Mouse (Mus musculus): Measurements from ENCODE around the gene Eml6. TPM values are rescaled to one million over a fixed set of nuclear protein-coding genes. Genes with fewer than 3 reads are reported as not detected.
"Not testable (repeated sequence)": the region's sequence is repeated elsewhere in the genome, so short reads cannot be mapped to it uniquely, and the experiment has no call there.

Eml6 gene
- polyA plus RNA-seq, 1 experiment from 2014 or later, result 0.99 TPM

GRCm38 (mm10) chr11:29837066-29837465 lies 188.8 kb downstream of the Eml6 start:
- Histone ChIP-seq H3K9me3 (replicated peaks) (no peaks in the 10 kb centered on the region), H3K4me1 (no peaks in the 10 kb centered on the region), H3K9ac (no peak overlapping the region), H3K36me3 (no peaks in the 10 kb centered on the region), H3K27me3 (no peaks in the 10 kb centered on the region), H3K27ac (no peak overlapping the region), H3K4me2 (no peak overlapping the region), H3K4me3 (replicated peaks) (no peak overlapping the region)
- no peak for ATAC-seq (replicated peaks; ENCODE audit: low FRiP score)

GRCm38 (mm10) chr11:29827729-29828128 lies 198.1 kb downstream of the Eml6 start:
- H3K4me1 ChIP-seq, result peaks cover 10% of the 10 kb centered on the region
- no peaks in the 10 kb centered on the region for H3K9me3 ChIP-seq (replicated peaks)
- no peak overlapping the region for H3K4me2 ChIP-seq
- no peak for ATAC-seq (replicated peaks; ENCODE audit: low FRiP score)
- no peak overlapping the region for H3K4me3 ChIP-seq (replicated peaks)
- WGBS, result 73% methylated on average over 2 of the region's 2 CpGs
- no peak overlapping the region for H3K27ac ChIP-seq
- no peak overlapping the region for H3K9ac ChIP-seq
- H3K27me3 ChIP-seq, result peaks cover 25% of the 10 kb centered on the region
- H3K36me3 ChIP-seq, result no peaks in the 10 kb centered on the region

- Histone ChIP-seq H3K27me3 (peaks cover 25% of the 10 kb centered on the region), H3K4me1 (peaks cover 10% of the 10 kb centered on the region), H3K27ac (no peak overlapping the region), H3K36me3 (no peaks in the 10 kb centered on the region), H3K9ac (no peak overlapping the region), H3K4me3 (replicated peaks) (no peak overlapping the region), H3K9me3 (replicated peaks) (no peaks in the 10 kb centered on the region), H3K4me2 (no peak overlapping the region)
- WGBS, result 91% methylated on average over 1 of the region's 1 CpGs
- no peak for ATAC-seq (replicated peaks; ENCODE audit: low FRiP score)
These were observed 199.8 kb downstream of the Eml6 start for GRCm38 (mm10) chr11:29826001-29826400.

GRCm38 (mm10) chr11:29825271-29825718 lies 200.5 kb downstream of the Eml6 start, which contains the start of gene 4931440F15Rik:
Gene 4931440F15Rik, minus strand, starts transcription at chr11:29825668.
- Histone ChIP-seq H3K4me3 (replicated peaks) (peak within 1 kb of the TSS; percentile 30), H3K27me3 (peaks cover 25% of the 10 kb centered on the region), H3K4me2 (peak within 1 kb of the TSS; percentile 60)
- 52% methylated on average over 21 of the region's 21 CpGs for WGBS
- peak; percentile 59 for ATAC-seq (replicated peaks; ENCODE audit: low FRiP score)
- not testable (repeated sequence) for H3K36me3 ChIP-seq; H3K27ac ChIP-seq; H3K9ac ChIP-seq; H3K4me1 ChIP-seq; H3K9me3 ChIP-seq (replicated peaks)

- not testable (repeated sequence) for H3K4me1 ChIP-seq; H3K27ac ChIP-seq; H3K9ac ChIP-seq; H3K9me3 ChIP-seq (replicated peaks); H3K36me3 ChIP-seq
- H3K4me2 ChIP-seq, result peak overlapping the region; percentile 60
- peaks cover 25% of the 10 kb centered on the region for H3K27me3 ChIP-seq
- ATAC-seq (replicated peaks; ENCODE audit: low FRiP score), result peak; percentile 79
- H3K4me3 ChIP-seq (replicated peaks), result peak overlapping the region; percentile 30
- WGBS, result 17% methylated on average over 62 of the region's 62 CpGs
These were observed 201.2 kb downstream of the Eml6 start for GRCm38 (mm10) chr11:29824474-29825270.

- no peak for ATAC-seq (replicated peaks; ENCODE audit: low FRiP score)
These were observed 202.7 kb downstream of the Eml6 start for GRCm38 (mm10) chr11:29823141-29823540.

GRCm38 (mm10) chr11:29815670-29816069 lies 210.2 kb downstream of the Eml6 start:
- Histone ChIP-seq H3K36me3 (no peaks in the 10 kb centered on the region), H3K4me3 (replicated peaks) (no peak overlapping the region), H3K27ac (no peak overlapping the region), H3K4me2 (no peak overlapping the region), H3K4me1 (no peaks in the 10 kb centered on the region), H3K9ac (no peak overlapping the region), H3K9me3 (replicated peaks) (no peaks in the 10 kb centered on the region), H3K27me3 (no peaks in the 10 kb centered on the region)
- no peak for ATAC-seq (replicated peaks; ENCODE audit: low FRiP score)

More at GRCm38 (mm10) chr11:29823141-29823540, 202.7 kb downstream of the Eml6 start:
- WGBS, result 80% methylated on average over 2 of the region's 2 CpGs
- no peak overlapping the region for H3K27ac ChIP-seq
- H3K4me3 ChIP-seq (replicated peaks), result no peak overlapping the region
- H3K36me3 ChIP-seq, result no peaks in the 10 kb centered on the region
- peaks cover 25% of the 10 kb centered on the region for H3K27me3 ChIP-seq
- no peaks in the 10 kb centered on the region for H3K9me3 ChIP-seq (replicated peaks)
- no peak overlapping the region for H3K9ac ChIP-seq
- peaks cover 10% of the 10 kb centered on the region for H3K4me1 ChIP-seq
- no peak overlapping the region for H3K4me2 ChIP-seq

- ATAC-seq (replicated peaks; ENCODE audit: low FRiP score), result peak; percentile 88
- Histone ChIP-seq H3K36me3 (no peaks in the 10 kb centered on the region), H3K4me1 (no peaks in the 10 kb centered on the region), H3K9me3 (replicated peaks) (no peaks in the 10 kb centered on the region), H3K9ac (no peak overlapping the region), H3K4me3 (replicated peaks) (no peak overlapping the region), H3K27me3 (no peaks in the 10 kb centered on the region), H3K27ac (no peak overlapping the region), H3K4me2 (no peak overlapping the region)
- WGBS, result 82% methylated on average over 3 of the region's 3 CpGs
These were observed 210.6 kb downstream of the Eml6 start for GRCm38 (mm10) chr11:29815261-29815660.

- no peaks in the 10 kb centered on the region for H3K4me1 ChIP-seq
- no peaks in the 10 kb centered on the region for H3K27me3 ChIP-seq
- ATAC-seq (replicated peaks; ENCODE audit: low FRiP score), result no peak
- no peak overlapping the region for H3K27ac ChIP-seq
- H3K9me3 ChIP-seq (replicated peaks), result no peaks in the 10 kb centered on the region
- H3K9ac ChIP-seq, result no peak overlapping the region
- H3K4me3 ChIP-seq (replicated peaks), result no peak overlapping the region
- no peaks in the 10 kb centered on the region for H3K36me3 ChIP-seq
- H3K4me2 ChIP-seq, result no peak overlapping the region
- 79% methylated on average over 1 of the region's 1 CpGs for WGBS
These were observed 212.6 kb downstream of the Eml6 start for GRCm38 (mm10) chr11:29813267-29813666.

GRCm38 (mm10) chr11:29812475-29812874 lies 213.4 kb downstream of the Eml6 start:
- Histone ChIP-seq H3K36me3 (no peaks in the 10 kb centered on the region), H3K9me3 (replicated peaks) (no peaks in the 10 kb centered on the region), H3K27me3 (no peaks in the 10 kb centered on the region), H3K9ac (no peak overlapping the region), H3K4me2 (no peak overlapping the region), H3K27ac (no peak overlapping the region), H3K4me1 (no peaks in the 10 kb centered on the region), H3K4me3 (replicated peaks) (no peak overlapping the region)
- 44% methylated on average over 3 of the region's 3 CpGs for WGBS
- no peak for ATAC-seq (replicated peaks; ENCODE audit: low FRiP score)

GRCm38 (mm10) chr11:29810324-29810723 lies 215.5 kb downstream of the Eml6 start:
- H3K4me2 ChIP-seq, result no peak overlapping the region
- H3K4me3 ChIP-seq (replicated peaks), result no peak overlapping the region
- no peaks in the 10 kb centered on the region for H3K9me3 ChIP-seq (replicated peaks)
- H3K9ac ChIP-seq, result no peak overlapping the region
- no peak for ATAC-seq (replicated peaks; ENCODE audit: low FRiP score)
- no peaks in the 10 kb centered on the region for H3K27me3 ChIP-seq
- H3K4me1 ChIP-seq, result no peaks in the 10 kb centered on the region
- H3K36me3 ChIP-seq, result no peaks in the 10 kb centered on the region
- 74% methylated on average over 3 of the region's 3 CpGs for WGBS
- H3K27ac ChIP-seq, result no peak overlapping the region

- Histone ChIP-seq H3K27me3 (no peaks in the 10 kb centered on the region), H3K4me3 (replicated peaks) (no peak overlapping the region), H3K9me3 (replicated peaks) (no peaks in the 10 kb centered on the region), H3K27ac (no peak overlapping the region), H3K9ac (no peak overlapping the region), H3K4me2 (no peak overlapping the region), H3K4me1 (no peaks in the 10 kb centered on the region), H3K36me3 (no peaks in the 10 kb centered on the region)
- no peak for ATAC-seq (replicated peaks; ENCODE audit: low FRiP score)
- WGBS, result 77% methylated on average over 7 of the region's 7 CpGs
These were observed 216.7 kb downstream of the Eml6 start for GRCm38 (mm10) chr11:29808981-29809589.

Measured in kidney, embryonic 15.5 days (tissue).